Mouse (Mus musculus): Measurements from ENCODE around the gene Tfpi2. TPM values are rescaled to one million over a fixed set of nuclear protein-coding genes. Genes with fewer than 3 reads are reported as not detected.

Tfpi2 gene
- not detected for polyA plus RNA-seq (2012; fragmentation: generic; extraction: Trizol)

DNA sequence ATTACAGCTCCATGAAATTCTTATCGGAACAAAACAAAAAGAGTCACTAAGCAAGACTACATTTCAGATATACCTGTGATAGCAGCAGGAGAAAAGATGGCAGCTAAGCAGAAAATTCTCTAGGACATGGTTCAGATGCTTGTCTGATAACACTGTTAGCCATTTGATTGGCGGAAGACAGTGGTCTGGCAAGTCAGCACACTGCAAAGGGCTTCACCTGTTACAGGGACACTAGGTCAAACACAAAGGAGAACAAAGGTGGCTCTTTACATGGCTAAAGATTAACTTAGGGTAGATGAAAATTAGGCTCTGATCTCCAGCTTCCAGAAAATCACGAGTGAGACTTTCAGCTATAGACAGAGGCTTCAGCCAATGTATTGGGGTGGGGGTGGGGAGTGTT lies at the start of gene Tfpi2:
TSS of gene Tfpi2 (minus strand) at position 170 of the 400 bp plus-strand sequence.

GRCm38 (mm10) chr6:4003890-4004306 lies 15.2 kb upstream of the Tfpi2 start, which contains the start of gene Gng11:
Gene Gng11, plus strand, starts transcription at chr6:4003904.

DNA sequence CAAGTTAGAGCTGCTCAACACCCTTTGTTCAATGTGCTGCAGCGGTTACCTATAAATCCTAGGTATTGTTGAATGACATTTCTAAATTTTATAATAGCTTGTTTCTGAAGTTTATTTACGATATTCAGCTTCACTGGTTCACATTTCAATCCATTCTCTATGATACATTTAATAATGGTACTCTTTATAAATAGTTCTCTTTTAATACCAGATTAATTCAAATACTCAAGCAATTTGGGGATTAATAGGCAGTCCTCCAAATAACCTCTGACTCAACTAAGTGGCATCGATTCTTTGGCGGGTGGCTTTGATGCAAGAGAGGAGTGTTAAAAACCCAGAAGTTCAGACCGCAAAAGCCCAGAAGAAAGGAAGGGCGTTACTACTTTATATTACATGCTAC lies 4.8 kb upstream of the Tfpi2 start, which contains the start of gene Gngt1:
TSS of gene Gngt1 (plus strand) at position 301 of the 400 bp plus-strand sequence.

Other genes starting within 250 kb of the Tfpi2 start
- not detected for gene Calcr, start 224.2 kb downstream of the Tfpi2 start, polyA plus RNA-seq (2012; fragmentation: generic; extraction: Trizol)
- gene Gngt1, start 4.9 kb upstream of the Tfpi2 start, polyA plus RNA-seq (2012; fragmentation: generic; extraction: Trizol): not detected
- gene Gng11, start 15.0 kb upstream of the Tfpi2 start, polyA plus RNA-seq (2012; fragmentation: generic; extraction: Trizol): 1 to 10 TPM in 1 of 2 experiments, under 1 TPM in 1; 0.39 to 1.7 TPM
- 10 to 100 TPM in 1 of 2 experiments, 1 to 10 TPM in 1; 4.1 to 13.5 TPM for gene Bet1, start 98.1 kb upstream of the Tfpi2 start, polyA plus RNA-seq (2012; fragmentation: generic; extraction: Trizol)

All from C3H10T1/2 (cell line).